Mouse (Mus musculus) cerebellum, adult 2 months (tissue): Measurements from ENCODE around the gene Cacna1d. TPM values are rescaled to one million over a fixed set of nuclear protein-coding genes. Genes with fewer than 3 reads are reported as not detected.
A peak's percentile ranks its signal among the peaks of the same experiment; 100 is the strongest.

Experiments used
- DNase-seq, 2 experiments: peaks; one replicate each; pipeline ENCODE4 v3.0.0; 2021
- H3K27ac ChIP-seq: fragments of 200-500 bp; 2 replicates; pipeline ENCODE4 v1.5.1; 2012; ENCODE audit warnings: low read length, control low read depth, inconsistent platforms; ENCODE audit not compliant: insufficient read depth
- H3K27me3 ChIP-seq: fragments of 200-500 bp; 2 replicates; pipeline ENCODE4 v1.6.1; 2012; ENCODE audit warnings: inconsistent platforms, mild to moderate bottlenecking, low read length, moderate library complexity; ENCODE audit not compliant: control insufficient read depth, insufficient read depth
- H3K4me1 ChIP-seq: fragments of 200-500 bp; 2 replicates; pipeline ENCODE4 v1.6.1; 2011; ENCODE audit warnings: low read length; ENCODE audit not compliant: control insufficient read depth, insufficient read depth
- H3K4me3 ChIP-seq: fragments of 200-500 bp; replicated peaks from 2 replicates; pipeline ENCODE3; 2011; ENCODE audit warnings: mild to moderate bottlenecking, low read depth, low read length, control low read depth; ENCODE audit not compliant: insufficient read depth
- CTCF ChIP-seq: fragments of 200-500 bp; IDR thresholded peaks from 2 replicates; pipeline ENCODE4 v1.5.1; 2011; ENCODE audit warnings: low read depth, mild to moderate bottlenecking, control low read depth, low read length, moderate library complexity, borderline replicate concordance; ENCODE audit not compliant: insufficient read depth
- POLR2A ChIP-seq: fragments of 200-500 bp; IDR thresholded peaks from 2 replicates; pipeline ENCODE4 v1.6.1; 2011; ENCODE audit warnings: low read length, control low read depth, borderline replicate concordance; ENCODE audit not compliant: insufficient read depth
- WGBS: fragments of 180-500 bp; shearing (Covaris S2); methylation state at CpG from one replicate; pipeline ENCODE4 v1.1.7; 2018; 5-methylcytosine and 5-hydroxymethylcytosine counted together
- polyA plus RNA-seq: library from polyadenylated mRNA; depleted of rRNA; stranded (reverse); fragments of >200 nt; gene quantifications from 2 replicates; pipeline ENCODE4 v1.2.3, GENCODE M21; 2012

Gene Cacna1d
- polyA plus RNA-seq, 1 experiment: 35.0 TPM

GRCm38 (mm10) chr14:30523356-30523755, 32.1 kb upstream of the Cacna1d start:
- Histone ChIP-seq H3K4me1 (no peaks in the 10 kb centered on the region), H3K27ac (0 out of 2 replicates have a peak overlapping the region, but pooled peaks have one; percentile 5), H3K27me3 (no peaks in the 10 kb centered on the region), H3K4me3 (no peak overlapping the region)
- no peak for DNase-seq
- TF ChIP-seq POLR2A: no peak
- no peak for TF ChIP-seq CTCF
- WGBS: 76% methylated on average over 6 of the region's 6 CpGs

- WGBS: 36% methylated on average over 5 of the region's 5 CpGs
- peaks cover 2% of the 10 kb centered on the region; the same call in 1 of the 2 replicates for H3K4me1 ChIP-seq
- H3K27ac ChIP-seq: no peak overlapping the region
- H3K27me3 ChIP-seq: no peaks in the 10 kb centered on the region
- H3K4me3 ChIP-seq: no peak overlapping the region
- DNase-seq: no peak
- TF ChIP-seq POLR2A (no peak), CTCF (no peak)
Observed at GRCm38 (mm10) chr14:30519323-30519722, 28.1 kb upstream of the Cacna1d start.

GRCm38 (mm10) chr14:30515931-30516723, 24.9 kb upstream of the Cacna1d start:
- Histone ChIP-seq H3K27me3 (no peaks in the 10 kb centered on the region), H3K4me3 (no peak overlapping the region), H3K4me1 (peaks cover 2% of the 10 kb centered on the region; the same call in 1 of the 2 replicates), H3K27ac (no peak overlapping the region)
- TF ChIP-seq CTCF (peak; percentile 74), POLR2A (no peak)
- peak; percentile 81 to 91 for DNase-seq
- WGBS: 35% methylated on average over 13 of the region's 13 CpGs

DNA sequence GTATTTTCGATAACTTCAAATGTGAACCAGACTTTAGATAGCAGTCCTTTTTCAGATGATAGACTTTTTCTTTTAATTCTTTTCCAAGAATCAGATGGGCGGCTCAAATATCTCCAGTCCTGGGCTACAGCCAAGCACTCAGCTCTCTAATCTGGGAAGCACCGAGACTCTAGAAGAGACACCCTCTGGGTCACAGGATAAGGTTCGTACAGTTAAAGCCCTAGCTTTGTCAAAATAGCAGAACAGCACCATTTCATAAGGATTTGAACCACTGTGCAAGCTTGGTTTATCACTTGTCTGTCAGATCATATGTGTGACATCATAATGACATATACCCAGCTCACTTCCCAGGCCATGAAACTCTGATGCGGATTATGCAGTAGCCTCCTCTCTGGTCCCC, 21.6 kb upstream of the Cacna1d start:
- H3K27ac ChIP-seq: no peak overlapping the region
- H3K27me3 ChIP-seq: no peaks in the 10 kb centered on the region
- no peak overlapping the region for H3K4me3 ChIP-seq
- H3K4me1 ChIP-seq: peaks cover 2% of the 10 kb centered on the region; the same call in 1 of the 2 replicates
- TF ChIP-seq POLR2A: no peak
- no peak for TF ChIP-seq CTCF
- DNase-seq: no peak
- WGBS: 66% methylated on average over 5 of the region's 5 CpGs

- DNase-seq: no peak
- Histone ChIP-seq H3K4me1 (no peaks in the 10 kb centered on the region), H3K27me3 (no peaks in the 10 kb centered on the region), H3K27ac (no peak overlapping the region), H3K4me3 (no peak overlapping the region)
- TF ChIP-seq CTCF: no peak
- TF ChIP-seq POLR2A: no peak
- WGBS: 94% methylated on average over 6 of the region's 6 CpGs
Observed at GRCm38 (mm10) chr14:30510214-30510763, 19.0 kb upstream of the Cacna1d start.

DNA sequence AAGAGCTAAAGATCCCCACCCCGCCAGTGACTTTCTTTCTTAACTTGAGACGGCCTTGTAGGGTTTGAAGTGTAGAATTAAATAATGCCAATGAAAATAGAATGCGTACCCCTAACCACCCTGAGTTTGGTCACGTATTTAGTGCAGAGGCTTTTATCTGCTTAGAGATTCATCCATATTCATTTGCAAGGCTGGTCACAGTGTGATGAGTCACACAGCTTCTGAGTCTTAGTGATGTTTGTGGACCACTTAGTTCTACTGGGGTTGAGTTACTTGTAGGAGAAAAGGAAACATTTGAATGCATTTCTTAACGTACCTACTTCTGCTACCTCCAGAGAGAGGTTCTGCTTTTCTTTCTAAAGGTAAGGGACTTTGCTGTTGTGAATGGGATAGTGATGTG, 13.7 kb upstream of the Cacna1d start:
- WGBS: 95% methylated on average over 5 of the region's 5 CpGs
- Histone ChIP-seq H3K27me3 (no peaks in the 10 kb centered on the region), H3K27ac (no peak overlapping the region), H3K4me3 (no peak overlapping the region), H3K4me1 (no peaks in the 10 kb centered on the region)
- no peak for DNase-seq
- TF ChIP-seq POLR2A (no peak), CTCF (no peak)

DNA sequence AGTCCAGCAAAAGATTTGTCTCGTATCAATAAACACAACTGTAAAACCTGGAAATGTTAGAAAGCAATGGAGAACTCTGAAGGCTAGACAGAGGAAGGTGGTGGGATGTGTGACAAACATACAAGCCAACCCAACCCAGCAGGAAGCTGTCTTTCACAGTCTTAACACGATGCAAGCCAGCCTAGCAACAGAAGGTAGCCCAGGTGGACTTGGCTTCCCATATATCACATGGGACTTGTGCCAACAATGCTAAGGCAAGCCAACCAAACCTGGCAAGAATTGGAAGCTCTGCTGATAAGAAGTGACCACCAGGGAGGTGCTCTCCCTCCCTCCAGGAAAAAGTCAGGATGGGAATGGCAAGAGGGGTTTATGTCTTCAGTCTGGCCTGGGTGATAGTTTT, 6.9 kb upstream of the Cacna1d start:
- Histone ChIP-seq H3K4me1 (peaks cover 4% of the 10 kb centered on the region; the same call in 1 of the 2 replicates), H3K4me3 (no peak overlapping the region), H3K27ac (no peak overlapping the region), H3K27me3 (no peaks in the 10 kb centered on the region)
- peak; percentile 87 to 93 for DNase-seq
- TF ChIP-seq POLR2A (no peak), CTCF (no peak)
- 7% methylated on average over 2 of the region's 2 CpGs for WGBS

- DNase-seq: no peak
- H3K4me3 ChIP-seq: no peak overlapping the region
- WGBS: 62% methylated on average over 6 of the region's 6 CpGs
- no peak for TF ChIP-seq CTCF
- no peak for TF ChIP-seq POLR2A
- no peaks in the 10 kb centered on the region for H3K27me3 ChIP-seq
- peaks cover 4% of the 10 kb centered on the region; the same call in 1 of the 2 replicates for H3K4me1 ChIP-seq
- H3K27ac ChIP-seq: no peak overlapping the region
Observed at GRCm38 (mm10) chr14:30494998-30495397, 3.7 kb upstream of the Cacna1d start.
